Mouse (Mus musculus) embryonic facial prominence, embryonic 11.5 days (tissue): ENCODE measurements at regions not wholly inside any gene's neighbourhood (a gene's known extent, or its start where the extent isn't known, plus 50 kb on each side); places are given as distances from the start of the nearest gene placed in this dataset.
"Not testable (repeated sequence)": the region's sequence is repeated elsewhere in the genome, so short reads cannot be mapped to it uniquely, and the experiment has no call there.

Experiments used
- ATAC-seq: fragments of 200-750 bp; cut with Nextera tagmentation; replicated peaks from 2 replicates; pipeline ENCODE4 v1.8.0; 2017; ENCODE audit warnings: low read depth; ENCODE audit not compliant: insufficient number of reproducible peaks, low FRiP score, low TSS enrichment
- DNase-seq: peaks from one replicate; pipeline ENCODE4 v3.0.0-alpha.2; 2015; ENCODE audit warnings: low spot score
- H3K27ac ChIP-seq: fragments of 300-500 bp; sonication (generic); replicated peaks from 2 replicates; pipeline ENCODE4 v1.5.1; 2014; ENCODE audit warnings: mild to moderate bottlenecking, low read depth, low read length, control low read depth
- H3K27me3 ChIP-seq: fragments of 300-500 bp; sonication (generic); 2 replicates; pipeline ENCODE4 v1.6.1; 2014; ENCODE audit warnings: mild to moderate bottlenecking, low read length, moderate library complexity, mixed read lengths; ENCODE audit not compliant: control insufficient read depth, insufficient read depth
- H3K36me3 ChIP-seq: fragments of 300-500 bp; sonication (generic); replicated peaks from 2 replicates; pipeline ENCODE4 v1.6.1; 2014; ENCODE audit warnings: low read depth, mild to moderate bottlenecking, low read length, moderate library complexity, mixed read lengths; ENCODE audit not compliant: control insufficient read depth, insufficient read depth
- H3K4me1 ChIP-seq: fragments of 300-500 bp; sonication (generic); 2 replicates; pipeline ENCODE4 v1.6.1; 2014; ENCODE audit warnings: low read length, mixed read lengths; ENCODE audit not compliant: control insufficient read depth, insufficient read depth
- H3K4me2 ChIP-seq: fragments of 300-500 bp; sonication (generic); 2 replicates; pipeline ENCODE4 v1.6.1; 2014; ENCODE audit warnings: low read depth, mild to moderate bottlenecking, control low read depth, low read length, moderate library complexity
- H3K4me3 ChIP-seq: fragments of 300-500 bp; sonication (generic); 2 replicates; pipeline ENCODE4 v1.5.1; 2014; ENCODE audit warnings: low read depth, low read length, control low read depth
- H3K9ac ChIP-seq: fragments of 300-500 bp; sonication (generic); replicated peaks from 2 replicates; pipeline ENCODE4 v1.6.1; 2014; ENCODE audit warnings: mild to moderate bottlenecking, control low read depth, low read length
- H3K9me3 ChIP-seq: fragments of 300-500 bp; sonication (generic); replicated peaks from 2 replicates; pipeline ENCODE4 v1.6.1; 2016; ENCODE audit warnings: mild to moderate bottlenecking, low read length, inconsistent platforms, mixed read lengths; ENCODE audit not compliant: control insufficient read depth
- WGBS: fragments of 180-500 bp; shearing (Covaris S2); extraction: QIAGEN DNeasy Blood & Tissue Kit; methylation state at CpG from one replicate; pipeline ENCODE4 v1.1.7; 2014; 5-methylcytosine and 5-hydroxymethylcytosine counted together

GRCm38 (mm10) chr7:87096500-87096899 lies 100.6 kb downstream of the Vmn2r79 start:
- no peaks in the 10 kb centered on the region for H3K4me1 ChIP-seq
- no peak overlapping the region for H3K4me2 ChIP-seq
- WGBS: 67% methylated on average over 5 of the region's 5 CpGs
- H3K9ac ChIP-seq: no peak overlapping the region
- H3K27me3 ChIP-seq: no peaks in the 10 kb centered on the region
- H3K36me3 ChIP-seq: no peaks in the 10 kb centered on the region
- no peak overlapping the region for H3K4me3 ChIP-seq
- H3K27ac ChIP-seq: no peak overlapping the region
- DNase-seq (no peak), ATAC-seq (no peak)
- H3K9me3 ChIP-seq: no peaks in the 10 kb centered on the region

DNA sequence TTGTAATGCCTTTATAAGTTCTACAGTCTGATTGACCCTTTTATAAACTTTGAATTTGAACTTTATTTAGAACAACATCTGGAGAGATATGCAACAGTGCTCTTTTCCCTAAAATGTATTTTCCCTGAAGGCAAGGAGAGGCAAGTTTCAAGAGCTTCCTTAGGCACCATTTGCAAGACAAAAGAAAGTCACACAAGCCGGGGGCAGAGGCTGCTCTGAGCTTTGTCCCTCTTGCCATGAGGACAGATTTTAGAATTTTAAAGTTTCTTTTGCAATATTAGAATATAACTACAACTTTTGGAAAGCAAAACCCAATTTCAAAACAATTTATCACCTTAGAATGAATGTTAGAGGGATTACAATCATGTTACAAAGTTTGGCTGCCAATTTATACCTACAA lies 103.7 kb downstream of the Vmn2r79 start:
- not testable (repeated sequence) for H3K4me1 ChIP-seq, H3K27me3 ChIP-seq, H3K36me3 ChIP-seq, H3K4me2 ChIP-seq, DNase-seq, H3K27ac ChIP-seq, H3K9me3 ChIP-seq, ATAC-seq, H3K4me3 ChIP-seq, H3K9ac ChIP-seq
- 24% methylated on average over 1 of the region's 1 CpGs for WGBS

DNA sequence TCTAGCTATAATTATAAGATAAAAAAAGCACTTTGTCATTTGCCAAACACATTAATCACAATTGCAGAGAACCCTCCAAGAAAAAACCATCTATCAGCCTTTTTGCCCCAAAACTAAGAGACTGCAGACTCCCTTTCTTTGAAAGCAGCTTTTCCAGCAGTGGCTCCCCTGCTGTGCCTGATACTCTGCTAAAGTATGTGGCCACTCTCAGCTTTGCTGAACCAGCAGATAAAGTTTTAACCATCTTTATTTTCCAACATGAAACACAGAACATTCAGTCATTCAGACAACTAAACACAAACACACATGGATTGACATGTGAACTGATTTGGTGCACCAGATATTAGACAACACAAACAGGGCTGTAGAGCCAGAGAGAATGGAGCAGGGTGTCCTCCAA lies 104.5 kb downstream of the Vmn2r79 start:
- H3K36me3 ChIP-seq, ATAC-seq, H3K27ac ChIP-seq, H3K9me3 ChIP-seq, DNase-seq, H3K4me3 ChIP-seq, H3K9ac ChIP-seq, H3K27me3 ChIP-seq, H3K4me2 ChIP-seq, H3K4me1 ChIP-seq: not testable (repeated sequence)

GRCm38 (mm10) chr7:87101281-87101680 lies 105.4 kb downstream of the Vmn2r79 start:
- H3K9me3 ChIP-seq, H3K4me2 ChIP-seq, H3K4me1 ChIP-seq, DNase-seq, ATAC-seq, H3K4me3 ChIP-seq, H3K36me3 ChIP-seq, H3K27ac ChIP-seq, H3K27me3 ChIP-seq, H3K9ac ChIP-seq: not testable (repeated sequence)
- WGBS: 81% methylated on average over 5 of the region's 5 CpGs

DNA sequence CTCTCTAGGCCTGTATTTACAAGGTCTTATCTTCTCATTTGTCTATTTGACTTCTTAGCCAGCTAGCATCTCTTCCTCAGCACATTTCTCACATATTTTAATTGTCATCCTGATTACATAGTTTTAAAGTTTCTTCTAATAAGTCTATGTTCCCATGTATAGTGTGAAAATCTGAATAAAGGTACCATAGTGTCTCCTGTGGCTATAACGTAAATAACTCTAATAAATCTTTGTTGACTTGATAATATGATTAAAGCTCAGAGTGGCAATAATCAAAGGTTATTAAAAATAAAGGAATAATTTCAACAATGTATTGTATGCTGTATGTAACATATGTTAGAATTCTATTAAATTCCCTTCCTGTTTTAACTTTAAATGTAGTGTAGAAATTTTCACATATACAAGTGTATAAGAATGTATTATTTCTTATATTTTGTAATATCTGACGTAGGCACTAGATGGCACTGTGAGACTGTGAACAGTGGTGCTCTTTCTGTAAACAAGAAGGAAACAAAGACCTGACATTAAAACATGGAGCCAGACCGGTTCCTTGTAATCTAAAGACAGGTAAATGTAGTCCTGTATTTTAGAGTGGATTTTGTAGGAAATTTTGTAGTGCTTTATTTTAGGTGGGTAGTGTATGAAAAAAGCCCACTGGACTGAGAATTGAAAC lies 114.5 kb downstream of the Vmn2r79 start:
- peak; percentile 85 for DNase-seq
- no peak overlapping the region for H3K4me2 ChIP-seq
- 30% methylated on average over 3 of the region's 3 CpGs for WGBS
- H3K9ac ChIP-seq: no peak overlapping the region
- ATAC-seq: no peak
- H3K9me3 ChIP-seq: no peaks in the 10 kb centered on the region
- H3K27ac ChIP-seq: no peak overlapping the region
- no peaks in the 10 kb centered on the region for H3K27me3 ChIP-seq
- H3K36me3 ChIP-seq: no peaks in the 10 kb centered on the region
- no peak overlapping the region for H3K4me3 ChIP-seq
- H3K4me1 ChIP-seq: no peaks in the 10 kb centered on the region

DNA sequence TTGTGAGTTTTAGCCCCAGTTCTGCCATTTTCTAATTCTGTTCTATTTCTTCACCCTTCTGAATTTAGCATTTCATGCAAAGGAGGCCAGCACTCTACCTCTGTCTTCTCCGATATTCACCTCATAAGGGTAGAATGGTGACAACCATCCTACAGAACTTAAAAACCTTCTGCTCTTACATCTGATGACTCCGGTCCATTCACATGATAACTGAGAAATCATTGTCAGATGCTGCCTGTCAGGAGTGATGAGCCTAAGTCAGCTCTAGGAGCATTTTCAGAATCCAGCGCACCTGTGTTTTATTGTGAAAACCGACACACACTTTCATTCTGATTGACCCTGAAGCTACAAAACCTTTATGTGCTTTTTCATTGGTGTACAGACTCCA lies 115.1 kb downstream of the Vmn2r79 start:
- Histone ChIP-seq H3K4me1 (no peaks in the 10 kb centered on the region), H3K27ac (no peak overlapping the region), H3K4me3 (no peak overlapping the region), H3K27me3 (no peaks in the 10 kb centered on the region), H3K9me3 (no peaks in the 10 kb centered on the region), H3K36me3 (no peaks in the 10 kb centered on the region), H3K4me2 (no peak overlapping the region), H3K9ac (0 out of 2 replicates have a peak overlapping the region, but pooled peaks have one; percentile 28)
- DNase-seq: peak; percentile 5
- ATAC-seq: no peak
- 68% methylated on average over 4 of the region's 4 CpGs for WGBS

- Histone ChIP-seq H3K4me2 (no peak overlapping the region), H3K27me3 (no peaks in the 10 kb centered on the region), H3K4me3 (no peak overlapping the region), H3K9ac (no peak overlapping the region), H3K4me1 (no peaks in the 10 kb centered on the region), H3K9me3 (no peaks in the 10 kb centered on the region), H3K36me3 (no peaks in the 10 kb centered on the region), H3K27ac (no peak overlapping the region)
- ATAC-seq: no peak
- peak; percentile 82 for DNase-seq
- 10% methylated on average over 4 of the region's 4 CpGs for WGBS
Observed at GRCm38 (mm10) chr7:87113654-87114053, 117.7 kb downstream of the Vmn2r79 start.

DNA sequence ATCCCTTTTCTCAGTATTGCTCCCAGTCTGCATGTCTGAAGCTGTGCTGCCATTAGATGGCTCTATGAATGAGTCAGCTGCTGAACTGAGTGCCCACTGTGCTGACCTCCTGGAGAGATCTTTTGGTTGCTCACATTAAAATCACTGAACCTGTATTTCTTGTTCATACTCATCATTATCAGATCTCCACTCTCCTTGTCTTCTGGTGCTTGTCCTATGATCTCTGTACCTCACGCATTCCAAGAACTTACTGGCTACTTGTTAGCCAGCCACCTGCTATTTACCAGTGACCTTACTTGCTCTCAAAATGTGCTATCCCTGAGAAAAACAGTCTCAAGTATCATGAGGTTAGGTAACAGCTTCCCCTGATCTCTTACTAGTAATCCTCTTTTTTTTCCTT lies 123.4 kb upstream of the Nox4 start:
- 65% methylated on average over 1 of the region's 1 CpGs for WGBS
- Histone ChIP-seq H3K9me3 (no peaks in the 10 kb centered on the region), H3K27ac (no peak overlapping the region), H3K4me3 (no peak overlapping the region), H3K4me2 (no peak overlapping the region), H3K36me3 (no peaks in the 10 kb centered on the region), H3K27me3 (no peaks in the 10 kb centered on the region), H3K4me1 (no peaks in the 10 kb centered on the region), H3K9ac (no peak overlapping the region)
- DNase-seq (no peak), ATAC-seq (no peak)
